Mouse (Mus musculus) left cerebral cortex, adult 11 months (tissue): ENCODE measurements at regions not wholly inside any gene's neighbourhood (a gene's known extent, or its start where the extent isn't known, plus 50 kb on each side); places are given as distances from the start of the nearest gene placed in this dataset.
A peak's percentile ranks its signal among the peaks of the same experiment; 100 is the strongest.

ENCODE experiments used
- DNase-seq: peaks from one replicate; pipeline ENCODE4 v3.0.0; 2022; ENCODE audit warnings: low spot score

- DNase-seq, result peak; percentile 1
Observed at GRCm38 (mm10) chrX:61305301-61305890, 120.0 kb upstream of the Cdr1 start.

GRCm38 (mm10) chrX:61304464-61304863, 119.1 kb upstream of the Cdr1 start:
- no peak for DNase-seq
